Mouse (Mus musculus) heart, embryonic 16.5 days (tissue): ENCODE results near the gene Tm6sf1. TPM values are rescaled to one million over a fixed set of nuclear protein-coding genes. Genes with fewer than 3 reads are reported as not detected.

Source experiments
- ATAC-seq: fragments of 200-750 bp; cut with Nextera tagmentation; replicated peaks from 2 replicates; pipeline ENCODE4 v1.8.0; 2017; ENCODE audit warnings: moderate number of reproducible peaks; ENCODE audit not compliant: insufficient read depth, low FRiP score; ENCODE audit errors: extremely low read depth
- H3K27ac ChIP-seq: fragments of 300-500 bp; sonication (generic); 2 replicates; pipeline ENCODE4 v1.5.1; 2014; ENCODE audit warnings: mild to moderate bottlenecking, low read length, control low read depth, moderate library complexity
- H3K27me3 ChIP-seq: fragments of 300-500 bp; sonication (generic); 2 replicates; pipeline ENCODE4 v1.6.1; 2014; ENCODE audit warnings: low read length, mixed read lengths; ENCODE audit not compliant: control insufficient read depth, insufficient read depth
- H3K36me3 ChIP-seq: fragments of 300-500 bp; sonication (generic); 2 replicates; pipeline ENCODE4 v1.6.1; 2014; ENCODE audit not compliant: control insufficient read depth, insufficient read depth
- H3K4me1 ChIP-seq: fragments of 300-500 bp; sonication (generic); 2 replicates; pipeline ENCODE4 v1.6.1; 2014; ENCODE audit warnings: low read length, mixed read lengths; ENCODE audit not compliant: control insufficient read depth, insufficient read depth
- H3K4me2 ChIP-seq: fragments of 300-500 bp; sonication (generic); 2 replicates; pipeline ENCODE4 v1.6.1; 2014; ENCODE audit warnings: low read depth, mild to moderate bottlenecking, control low read depth, low read length
- H3K4me3 ChIP-seq: fragments of 300-500 bp; sonication (generic); 2 replicates; pipeline ENCODE4 v1.5.1; 2014; ENCODE audit warnings: mild to moderate bottlenecking, control low read depth, low read length
- H3K9ac ChIP-seq: fragments of 300-500 bp; sonication (generic); 2 replicates; pipeline ENCODE4 v1.6.1; 2014; ENCODE audit warnings: low read length, control low read depth
- H3K9me3 ChIP-seq: fragments of 300-500 bp; sonication (generic); replicated peaks from 2 replicates; pipeline ENCODE4 v1.6.1; 2016; ENCODE audit warnings: low read length; ENCODE audit not compliant: control insufficient read depth
- WGBS: fragments of 180-500 bp; shearing (Covaris S2); extraction: QIAGEN DNeasy Blood & Tissue Kit; methylation state at CpG from one replicate; pipeline ENCODE4 v1.1.7; 2014; 5-methylcytosine and 5-hydroxymethylcytosine counted together
- polyA plus RNA-seq: library from polyadenylated mRNA; unstranded; fragments of >200 nt; fragmentation: Nextera tagmentation; extraction: Ambion mirVana; gene quantifications from 2 replicates; pipeline ENCODE4 v1.2.1, GENCODE M21; 2015

Tm6sf1 gene
- polyA plus RNA-seq, 1 experiment from 2014 or later: 44.4 TPM

GRCm38 (mm10) chr7:81885128-81885527 lies 26.3 kb downstream of the Tm6sf1 start:
- WGBS: 84% methylated on average over 4 of the region's 4 CpGs
- Histone ChIP-seq H3K4me1 (peaks cover 4% of the 10 kb centered on the region), H3K4me3 (no peak overlapping the region), H3K9ac (no peak overlapping the region), H3K4me2 (no peak overlapping the region), H3K9me3 (no peaks in the 10 kb centered on the region), H3K36me3 (peaks cover 7% of the 10 kb centered on the region; the same call in 1 of the 2 replicates), H3K27me3 (no peaks in the 10 kb centered on the region), H3K27ac (no peak overlapping the region)
- no peak for ATAC-seq

- H3K27ac ChIP-seq: no peak overlapping the region
- WGBS: 67% methylated on average over 11 of the region's 11 CpGs
- H3K9me3 ChIP-seq: no peaks in the 10 kb centered on the region
- H3K9ac ChIP-seq: no peak overlapping the region
- no peak overlapping the region for H3K4me3 ChIP-seq
- no peaks in the 10 kb centered on the region for H3K4me1 ChIP-seq
- no peak for ATAC-seq
- H3K36me3 ChIP-seq: 0 out of 2 replicates have a peak, but pooled peaks cover 7% of the 10 kb centered on the region
- no peaks in the 10 kb centered on the region for H3K27me3 ChIP-seq
- no peak overlapping the region for H3K4me2 ChIP-seq
Observed at GRCm38 (mm10) chr7:81899361-81899760, 40.6 kb downstream of the Tm6sf1 start.

GRCm38 (mm10) chr7:81904094-81904493 lies 45.3 kb downstream of the Tm6sf1 start:
- H3K4me2 ChIP-seq: no peak overlapping the region
- H3K36me3 ChIP-seq: 0 out of 2 replicates have a peak, but pooled peaks cover 4% of the 10 kb centered on the region
- 64% methylated on average over 4 of the region's 4 CpGs for WGBS
- H3K27ac ChIP-seq: no peak overlapping the region
- no peaks in the 10 kb centered on the region for H3K9me3 ChIP-seq
- no peak overlapping the region for H3K9ac ChIP-seq
- no peaks in the 10 kb centered on the region for H3K4me1 ChIP-seq
- no peak for ATAC-seq
- H3K4me3 ChIP-seq: no peak overlapping the region
- no peaks in the 10 kb centered on the region for H3K27me3 ChIP-seq

- WGBS: 83% methylated on average over 2 of the region's 2 CpGs
- no peaks in the 10 kb centered on the region for H3K36me3 ChIP-seq
- no peak overlapping the region for H3K4me3 ChIP-seq
- no peak for ATAC-seq
- H3K4me1 ChIP-seq: no peaks in the 10 kb centered on the region
- H3K27me3 ChIP-seq: no peaks in the 10 kb centered on the region
- no peak overlapping the region for H3K27ac ChIP-seq
- no peaks in the 10 kb centered on the region for H3K9me3 ChIP-seq
- H3K9ac ChIP-seq: no peak overlapping the region
- no peak overlapping the region for H3K4me2 ChIP-seq
Observed at GRCm38 (mm10) chr7:81904926-81905325, 46.1 kb downstream of the Tm6sf1 start.

- H3K4me2 ChIP-seq: no peak overlapping the region
- H3K9me3 ChIP-seq: no peaks in the 10 kb centered on the region
- H3K4me3 ChIP-seq: no peak overlapping the region
- 79% methylated on average over 5 of the region's 5 CpGs for WGBS
- ATAC-seq: no peak
- no peaks in the 10 kb centered on the region for H3K4me1 ChIP-seq
- no peaks in the 10 kb centered on the region for H3K36me3 ChIP-seq
- no peak overlapping the region for H3K9ac ChIP-seq
- H3K27me3 ChIP-seq: no peaks in the 10 kb centered on the region
- H3K27ac ChIP-seq: no peak overlapping the region
Observed at GRCm38 (mm10) chr7:81918316-81918715, 59.5 kb downstream of the Tm6sf1 start.

- no peaks in the 10 kb centered on the region for H3K36me3 ChIP-seq
- ATAC-seq: no peak
- H3K27ac ChIP-seq: no peak overlapping the region
- H3K9me3 ChIP-seq: no peaks in the 10 kb centered on the region
- H3K4me3 ChIP-seq: no peak overlapping the region
- no peak overlapping the region for H3K4me2 ChIP-seq
- H3K27me3 ChIP-seq: no peaks in the 10 kb centered on the region
- 75% methylated on average over 4 of the region's 4 CpGs for WGBS
- H3K4me1 ChIP-seq: no peaks in the 10 kb centered on the region
- H3K9ac ChIP-seq: no peak overlapping the region
Observed at GRCm38 (mm10) chr7:81920314-81920713, 61.5 kb downstream of the Tm6sf1 start.

- WGBS: 53% methylated on average over 1 of the region's 1 CpGs
- H3K36me3 ChIP-seq: no peaks in the 10 kb centered on the region
- ATAC-seq: no peak
Observed at GRCm38 (mm10) chr7:81921379-81921952, 62.7 kb downstream of the Tm6sf1 start.

GRCm38 (mm10) chr7:81928998-81929397 lies 70.2 kb downstream of the Tm6sf1 start:
- Histone ChIP-seq H3K4me2 (no peak overlapping the region), H3K9me3 (no peaks in the 10 kb centered on the region), H3K4me1 (peaks cover 22% of the 10 kb centered on the region), H3K36me3 (no peaks in the 10 kb centered on the region), H3K27ac (no peak overlapping the region), H3K27me3 (no peaks in the 10 kb centered on the region), H3K9ac (no peak overlapping the region), H3K4me3 (no peak overlapping the region)
- 70% methylated on average over 7 of the region's 7 CpGs for WGBS
- ATAC-seq: no peak

More at GRCm38 (mm10) chr7:81921379-81921952, 62.7 kb downstream of the Tm6sf1 start:
- H3K27ac ChIP-seq: no peak overlapping the region
- no peaks in the 10 kb centered on the region for H3K9me3 ChIP-seq
- no peak overlapping the region for H3K4me3 ChIP-seq
- no peak overlapping the region for H3K4me2 ChIP-seq
- no peaks in the 10 kb centered on the region for H3K27me3 ChIP-seq
- no peak overlapping the region for H3K9ac ChIP-seq
- H3K4me1 ChIP-seq: no peaks in the 10 kb centered on the region

GRCm38 (mm10) chr7:81932521-81933045 lies 73.8 kb downstream of the Tm6sf1 start:
- Histone ChIP-seq H3K27me3 (peaks cover 11% of the 10 kb centered on the region; the same call in 1 of the 2 replicates), H3K4me2 (peak overlapping the region; percentile 78), H3K9me3 (no peaks in the 10 kb centered on the region), H3K9ac (peak overlapping the region; percentile 85), H3K4me3 (peak overlapping the region; percentile 71), H3K4me1 (peaks cover 21% of the 10 kb centered on the region), H3K27ac (no peak overlapping the region), H3K36me3 (no peaks in the 10 kb centered on the region)
- 34% methylated on average over 5 of the region's 5 CpGs for WGBS
- no peak for ATAC-seq
